Mouse (Mus musculus) limb, embryonic 11.5 days (tissue): ENCODE measurements around the gene Gm28230. TPM values are rescaled to one million over a fixed set of nuclear protein-coding genes. Genes with fewer than 3 reads are reported as not detected.

Experiments used
- ATAC-seq: fragments of 200-750 bp; cut with Nextera tagmentation; 2 replicates; pipeline ENCODE4 v1.8.0; 2017; ENCODE audit warnings: low read depth; ENCODE audit not compliant: insufficient number of reproducible peaks, low FRiP score, low TSS enrichment
- DNase-seq: peaks from one replicate; pipeline ENCODE4 v3.0.0-alpha.2; 2015; ENCODE audit warnings: low spot score
- H3K27ac ChIP-seq: fragments of 300-500 bp; sonication (generic); replicated peaks from 2 replicates; pipeline ENCODE4 v1.5.1; 2014; ENCODE audit warnings: low read depth, mild to moderate bottlenecking, low read length
- H3K27me3 ChIP-seq: fragments of 300-500 bp; sonication (generic); 2 replicates; pipeline ENCODE4 v1.6.1; 2014; ENCODE audit warnings: mild to moderate bottlenecking, low read length, mixed read lengths; ENCODE audit not compliant: control insufficient read depth, insufficient read depth
- H3K36me3 ChIP-seq: fragments of 300-500 bp; sonication (generic); 2 replicates; pipeline ENCODE4 v1.6.1; 2014; ENCODE audit warnings: mild to moderate bottlenecking, low read length, moderate library complexity, mixed read lengths; ENCODE audit not compliant: control insufficient read depth, insufficient read depth
- H3K4me1 ChIP-seq: fragments of 300-500 bp; sonication (generic); 2 replicates; pipeline ENCODE4 v1.6.1; 2014; ENCODE audit warnings: low read length, mixed read lengths; ENCODE audit not compliant: control insufficient read depth, insufficient read depth
- H3K4me2 ChIP-seq: fragments of 300-500 bp; sonication (generic); 2 replicates; pipeline ENCODE4 v1.6.1; 2014; ENCODE audit warnings: low read depth, mild to moderate bottlenecking, moderate library complexity; ENCODE audit not compliant: severe bottlenecking
- H3K4me3 ChIP-seq: fragments of 300-500 bp; sonication (generic); 2 replicates; pipeline ENCODE4 v1.5.1; 2014; ENCODE audit warnings: low read depth, low read length
- H3K9ac ChIP-seq: fragments of 300-500 bp; sonication (generic); 2 replicates; pipeline ENCODE4 v1.6.1; 2014; ENCODE audit warnings: mild to moderate bottlenecking, low read length
- H3K9me3 ChIP-seq: fragments of 300-500 bp; sonication (generic); 2 replicates; pipeline ENCODE4 v1.6.1; 2016; ENCODE audit warnings: low read length; ENCODE audit not compliant: control insufficient read depth
- WGBS: fragments of 180-500 bp; shearing (Covaris S2); extraction: QIAGEN DNeasy Blood & Tissue Kit; methylation state at CpG from one replicate; pipeline ENCODE4 v1.1.7; 2014; 5-methylcytosine and 5-hydroxymethylcytosine counted together
- polyA plus RNA-seq: library from polyadenylated mRNA; unstranded; fragments of >200 nt; fragmentation: Nextera tagmentation; extraction: Ambion mirVana; gene quantifications from 2 replicates; pipeline ENCODE4 v1.2.1, GENCODE M21; 2014

The Gm28230 gene
- polyA plus RNA-seq, 1 experiment from 2014 or later: 0.45 TPM

GRCm38 (mm10) chr2:74735851-74736687, 9.5 kb downstream of the Gm28230 start:
- H3K27ac ChIP-seq: no peak overlapping the region
- no peak for ATAC-seq

GRCm38 (mm10) chr2:74736688-74737577, 10.4 kb downstream of the Gm28230 start:
- Histone ChIP-seq H3K4me1 (peaks cover 74% of the 10 kb centered on the region), H3K9ac (no peak overlapping the region; the same call in 1 of the 2 replicates), H3K4me2 (peak overlapping the region; percentile 53), H3K27ac (no peak overlapping the region), H3K4me3 (peak overlapping the region; percentile 29), H3K9me3 (no peaks in the 10 kb centered on the region), H3K36me3 (no peaks in the 10 kb centered on the region), H3K27me3 (peaks cover 67% of the 10 kb centered on the region)
- ATAC-seq (no peak), DNase-seq (no peak)
- 8% methylated on average over 15 of the region's 15 CpGs for WGBS

More at GRCm38 (mm10) chr2:74735851-74736687, 9.5 kb downstream of the Gm28230 start:
- peak overlapping the region; percentile 29 for H3K4me3 ChIP-seq
- peaks cover 74% of the 10 kb centered on the region for H3K4me1 ChIP-seq
- no peaks in the 10 kb centered on the region for H3K36me3 ChIP-seq
- 3% methylated on average over 42 of the region's 42 CpGs for WGBS
- peak overlapping the region; percentile 34; the same call in 1 of the 2 replicates for H3K9ac ChIP-seq
- peak overlapping the region; percentile 53 for H3K4me2 ChIP-seq
- peaks cover 71% of the 10 kb centered on the region for H3K27me3 ChIP-seq
- peak; percentile 65 for DNase-seq
- no peaks in the 10 kb centered on the region for H3K9me3 ChIP-seq

- H3K4me3 ChIP-seq: no peak overlapping the region
- no peak overlapping the region for H3K27ac ChIP-seq
- 7% methylated on average over 7 of the region's 7 CpGs for WGBS
- H3K4me2 ChIP-seq: peak overlapping the region; percentile 0; the same call in 1 of the 2 replicates
- peaks cover 65% of the 10 kb centered on the region for H3K27me3 ChIP-seq
- peaks cover 69% of the 10 kb centered on the region for H3K4me1 ChIP-seq
- H3K9ac ChIP-seq: no peak overlapping the region
- peak; percentile 60 for DNase-seq
- ATAC-seq: no peak
- H3K9me3 ChIP-seq: no peaks in the 10 kb centered on the region
- H3K36me3 ChIP-seq: no peaks in the 10 kb centered on the region
Observed at GRCm38 (mm10) chr2:74737578-74738070, 11.1 kb downstream of the Gm28230 start.

- no peaks in the 10 kb centered on the region for H3K9me3 ChIP-seq
- H3K4me3 ChIP-seq: no peak overlapping the region
- H3K36me3 ChIP-seq: no peaks in the 10 kb centered on the region
- H3K9ac ChIP-seq: no peak overlapping the region
- no peak overlapping the region for H3K4me2 ChIP-seq
- DNase-seq (no peak), ATAC-seq (no peak)
- H3K4me1 ChIP-seq: peaks cover 60% of the 10 kb centered on the region
- WGBS: under 1% methylated on average over 20 of the region's 20 CpGs
- peaks cover 71% of the 10 kb centered on the region for H3K27me3 ChIP-seq
- no peak overlapping the region for H3K27ac ChIP-seq
Observed at GRCm38 (mm10) chr2:74738623-74739475, 12.3 kb downstream of the Gm28230 start.

GRCm38 (mm10) chr2:74739476-74739800, 12.9 kb downstream of the Gm28230 start:
- Histone ChIP-seq H3K27me3 (peaks cover 73% of the 10 kb centered on the region), H3K4me3 (no peak overlapping the region), H3K27ac (no peak overlapping the region), H3K9me3 (no peaks in the 10 kb centered on the region), H3K4me2 (no peak overlapping the region), H3K4me1 (peaks cover 56% of the 10 kb centered on the region), H3K9ac (no peak overlapping the region), H3K36me3 (no peaks in the 10 kb centered on the region)
- WGBS: 2% methylated on average over 2 of the region's 2 CpGs
- ATAC-seq (no peak), DNase-seq (no peak)

GRCm38 (mm10) chr2:74739869-74740268, 13.3 kb downstream of the Gm28230 start:
- Histone ChIP-seq H3K9ac (no peak overlapping the region), H3K9me3 (no peaks in the 10 kb centered on the region), H3K4me1 (peaks cover 53% of the 10 kb centered on the region), H3K36me3 (no peaks in the 10 kb centered on the region), H3K4me2 (peak overlapping the region; percentile 47; the same call in 1 of the 2 replicates), H3K27me3 (peaks cover 74% of the 10 kb centered on the region), H3K4me3 (no peak overlapping the region), H3K27ac (no peak overlapping the region)
- WGBS: under 1% methylated on average over 14 of the region's 14 CpGs
- DNase-seq (no peak), ATAC-seq (no peak)

- WGBS: under 1% methylated on average over 43 of the region's 43 CpGs
- DNase-seq: peak; percentile 66
- Histone ChIP-seq H3K9me3 (no peaks in the 10 kb centered on the region), H3K4me2 (peak overlapping the region; percentile 47), H3K4me1 (peaks cover 47% of the 10 kb centered on the region), H3K4me3 (peak overlapping the region; percentile 17), H3K9ac (no peak overlapping the region), H3K27ac (no peak overlapping the region), H3K27me3 (peaks cover 75% of the 10 kb centered on the region), H3K36me3 (no peaks in the 10 kb centered on the region)
- no peak for ATAC-seq
Observed at GRCm38 (mm10) chr2:74740311-74741091, 14.0 kb downstream of the Gm28230 start.
